Mouse (Mus musculus) left cerebral cortex, adult 2 months (tissue): Measurements from ENCODE around the gene Srp68. TPM values are rescaled to one million over a fixed set of nuclear protein-coding genes. Genes with fewer than 3 reads are reported as not detected.
A peak's percentile ranks its signal among the peaks of the same experiment; 100 is the strongest.

Source experiments
- DNase-seq, 2 experiments: peaks; one replicate each; pipeline ENCODE4 v3.0.0; 2021 to 2022; ENCODE audit warnings: low spot score in 2 of 2, mixed read lengths in 1 of 2; ENCODE audit errors: extremely low spot score in 1 of 2
- H3K27ac ChIP-seq: fragments of 200-600 bp; 2 replicates; pipeline ENCODE4 v1.8.1; 2022
- H3K4me3 ChIP-seq: fragments of 200-600 bp; 2 replicates; pipeline ENCODE4 v1.8.1; 2022
- CTCF ChIP-seq: fragments of 200-600 bp; IDR thresholded peaks from 2 replicates; pipeline ENCODE4 v1.8.1; 2022; ENCODE audit warnings: antibody characterized with exemption, mild to moderate bottlenecking, moderate library complexity
- intact Hi-C: fragments of 180-260 bp; cut with DNase I; formaldehyde crosslinking; loops from one replicate; pipeline ENCODE4 v1.15.1; 2025
- total RNA-seq, 2 experiments: library from RNA; stranded (reverse); gene quantifications; 2 replicates each; pipeline ENCODE4 v1.2.3; 2021

The Srp68 gene
- total RNA-seq, 2 experiments from 2014 or later: 70.5 to 75.4 TPM

DNA sequence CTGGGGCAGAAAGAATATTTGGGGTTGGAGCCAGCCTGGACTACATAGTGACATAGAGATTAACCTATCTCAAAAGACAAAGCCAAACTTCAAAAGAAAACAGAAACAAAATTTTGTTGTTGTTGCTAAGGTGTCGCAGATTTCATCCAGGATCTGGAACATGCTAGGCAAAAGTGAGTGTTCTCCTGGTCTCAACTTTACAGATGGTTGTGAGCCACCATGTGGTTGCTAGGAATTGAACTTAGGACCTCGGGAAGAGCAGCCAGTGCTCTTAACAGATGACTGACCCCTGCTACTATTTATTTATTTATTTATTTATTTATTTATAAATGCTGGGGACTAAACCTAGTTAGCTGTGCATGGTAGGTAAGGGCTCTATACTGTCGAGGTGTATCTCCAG lies 77.7 kb downstream of the Srp68 start:
- Histone ChIP-seq H3K4me3 (no peak overlapping the region), H3K27ac (no peak overlapping the region)
- no peak for TF ChIP-seq CTCF
- intact Hi-C loops: no loop called here
- no peak for DNase-seq

DNA sequence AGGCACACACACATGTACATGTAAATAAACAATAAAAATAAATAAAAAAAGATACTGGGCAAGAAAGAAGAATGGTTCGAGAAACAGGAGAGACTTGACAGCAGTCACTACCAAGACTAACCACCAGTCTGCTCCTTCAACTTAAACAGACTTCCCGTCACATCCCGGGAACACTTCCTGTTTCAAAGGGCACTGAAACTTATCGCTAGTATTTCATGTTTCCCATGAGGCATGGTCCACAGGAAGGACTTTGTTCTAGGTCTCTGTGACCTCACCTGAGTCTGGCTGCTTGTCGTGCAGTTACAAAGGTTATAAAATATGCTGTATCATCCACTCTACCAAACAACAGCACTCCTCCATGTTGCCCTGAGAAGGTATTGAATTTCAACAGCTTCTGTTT lies 78.8 kb downstream of the Srp68 start:
- H3K4me3 ChIP-seq: no peak overlapping the region
- peak; percentile 5 for TF ChIP-seq CTCF
- H3K27ac ChIP-seq: no peak overlapping the region
- DNase-seq: no peak
- intact Hi-C loops: no loop called here

Other genes with a start within 250 kb of the Srp68 start
- gene H3f3b, start 246.3 kb downstream of the Srp68 start, total RNA-seq: 100 to 1,000 TPM; 247 to 254 TPM
- 10 to 100 TPM; 22.7 to 24.6 TPM for gene Unk, start 243.9 kb downstream of the Srp68 start, total RNA-seq
- gene Unc13d, start 196.3 kb downstream of the Srp68 start, total RNA-seq: 1 to 10 TPM; 1.5 to 2.0 TPM
- 100 to 1,000 TPM; 387 to 414 TPM for gene Wbp2, start 187.2 kb downstream of the Srp68 start, total RNA-seq
- gene Trim47, start 147.0 kb downstream of the Srp68 start, total RNA-seq: 1 to 10 TPM; 5.2 to 8.0 TPM
- gene Trim65, start 143.1 kb downstream of the Srp68 start, total RNA-seq: 1 to 10 TPM; 7.6 to 9.1 TPM
- 10 to 100 TPM; 59.4 to 66.8 TPM for gene Mrpl38, start 135.3 kb downstream of the Srp68 start, total RNA-seq
- 10 to 100 TPM; 85.5 to 87.1 TPM for gene Fbf1, start 106.1 kb downstream of the Srp68 start, total RNA-seq
- 10 to 100 TPM; 37.2 to 40.0 TPM for gene Ten1, start 75.4 kb downstream of the Srp68 start, total RNA-seq
- gene Acox1, start 75.2 kb downstream of the Srp68 start, total RNA-seq: 100 to 1,000 TPM; 112 to 119 TPM
- 1 to 10 TPM; 1.4 to 1.5 TPM for gene Evpl, start 36.1 kb downstream of the Srp68 start, total RNA-seq
- not detected for gene Galr2, start 6.7 kb upstream of the Srp68 start, total RNA-seq
- 10 to 100 TPM; 89.8 to 98.5 TPM for gene Exoc7, start 33.0 kb upstream of the Srp68 start, total RNA-seq
- 1 to 10 TPM; 4.2 to 4.4 TPM for gene Foxj1, start 61.2 kb upstream of the Srp68 start, total RNA-seq
- 100 to 1,000 TPM; 256 to 285 TPM for gene Rnf157, start 138.8 kb upstream of the Srp68 start, total RNA-seq
- 10 to 100 TPM; 27.2 to 28.0 TPM for gene Ubald2, start 159.9 kb upstream of the Srp68 start, total RNA-seq
- under 1 TPM in 1 of 2 experiments, not detected in 1; 0.16 TPM for gene Qrich2, start 192.0 kb upstream of the Srp68 start, total RNA-seq
- 10 to 100 TPM; 78.3 to 85.6 TPM for gene Prpsap1, start 220.0 kb upstream of the Srp68 start, total RNA-seq